In the genomic region with DNA sequence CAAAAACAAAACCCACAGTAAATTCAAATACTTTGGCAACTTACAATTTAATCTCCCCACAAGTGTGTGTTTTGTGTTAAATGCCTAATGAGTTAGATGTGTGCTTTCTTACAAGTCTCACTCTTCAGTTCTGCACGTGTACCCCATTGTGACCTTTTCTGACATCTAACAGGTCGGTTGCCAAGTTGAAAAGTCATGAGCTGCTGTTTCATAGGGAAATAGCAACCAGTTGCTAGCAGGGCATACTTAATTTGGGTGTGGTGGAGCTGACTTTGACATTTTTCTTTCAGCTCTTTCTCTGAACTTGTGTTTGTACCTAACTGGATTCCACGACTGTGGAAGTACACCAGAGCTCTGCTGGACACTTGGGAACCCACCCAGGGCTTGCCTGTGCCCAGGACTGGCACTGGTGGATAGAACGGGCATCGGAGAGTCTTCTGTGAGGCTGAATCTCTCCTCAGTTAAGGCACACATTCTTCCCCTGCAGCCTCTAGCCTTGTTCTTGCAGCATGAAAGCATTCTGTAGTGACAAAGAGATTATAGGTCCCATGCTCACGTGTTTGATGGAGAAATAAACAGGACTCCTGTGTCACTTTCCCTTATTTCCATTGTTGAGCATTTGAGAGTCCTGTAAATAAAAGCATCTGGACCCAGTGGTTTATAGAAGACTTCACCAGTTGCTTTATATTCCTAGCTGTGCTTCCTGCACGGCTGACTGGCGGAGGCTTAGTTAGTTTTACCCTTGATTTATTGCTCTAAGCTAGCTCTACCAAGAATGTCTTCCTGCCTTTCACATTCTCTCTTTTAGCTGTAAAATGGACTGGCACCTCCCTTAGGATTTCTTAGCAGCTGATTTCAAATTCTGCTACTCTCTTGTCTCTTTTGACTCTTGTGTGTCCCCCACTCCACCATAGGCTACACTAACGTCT, we compare ENCODE assay signal across 13 mouse cellular contexts.
DNase-seq lines count a peak whose midpoint lies in the region; ATAC-seq and TF ChIP-seq lines count a peak whose summit lies in the region.
"Had no signal": no experiment of that assay in that cellular context is flagged by ENCODE, and none has a peak within 500 bp of the region (broad histone marks: within the 10 kb centered on the region; RNA-seq: fewer than 3 reads in every experiment).

No protein-coding gene starts in this region.

- H3K9ac ChIP-seq in intestine, postnatal 0 days (ENCODE audit: low read depth, low read length), result no peak overlapping the region
- no peak overlapping the region for H3K9ac ChIP-seq in intestine, embryonic 15.5 days
- H3K9ac ChIP-seq in heart, postnatal 0 days (replicated peaks; ENCODE audit: low read depth, low read length), result no peak overlapping the region
- no peak overlapping the region for H3K9ac ChIP-seq in stomach, postnatal 0 days (ENCODE audit: low read length)
- H3K9ac ChIP-seq: liver, embryonic 15.5 days had no signal

- no peak for TF ChIP-seq EP300 in heart, postnatal 0 days (IDR thresholded peaks at IDR 0.05; ENCODE audit: low read depth)
- TF ChIP-seq EP300 in stomach, postnatal 0 days (optimal IDR thresholded peaks at IDR 0.05), result no peak

- H3K4me1 ChIP-seq in intestine, postnatal 0 days (replicated peaks; ENCODE audit: control insufficient read depth, insufficient read depth, low read length), result peaks cover 14% of the 10 kb centered on the region
- 0 out of 2 replicates have a peak, but pooled peaks cover 8% of the 10 kb centered on the region for H3K4me1 ChIP-seq in intestine, embryonic 15.5 days (replicated peaks)
- H3K4me1 ChIP-seq in spleen, adult 2 months (ENCODE audit: control insufficient read depth, insufficient read depth, insufficient read length), result peaks cover 45% of the 10 kb centered on the region
- H3K4me1 ChIP-seq in heart, postnatal 0 days (ENCODE audit: control insufficient read depth, insufficient read depth), result peaks cover 43% of the 10 kb centered on the region
- peaks cover 15% of the 10 kb centered on the region for H3K4me1 ChIP-seq in stomach, postnatal 0 days (replicated peaks; ENCODE audit: control insufficient read depth, insufficient read depth)

- H3K27me3 ChIP-seq in intestine, postnatal 0 days (replicated peaks; ENCODE audit: control insufficient read depth, insufficient read depth, low read length), result no peaks in the 10 kb centered on the region
- no peaks in the 10 kb centered on the region for H3K27me3 ChIP-seq in intestine, embryonic 15.5 days (replicated peaks)
- H3K27me3 ChIP-seq in spleen, adult 2 months (ENCODE audit: control insufficient read depth, insufficient read depth, low read length), result no peaks in the 10 kb centered on the region
- H3K27me3 ChIP-seq in heart, postnatal 0 days (ENCODE audit: control insufficient read depth, insufficient read depth, low read length), result no peaks in the 10 kb centered on the region
- no peaks in the 10 kb centered on the region for H3K27me3 ChIP-seq in stomach, postnatal 0 days (ENCODE audit: control insufficient read depth, insufficient read depth, low read length)
- H3K27me3 ChIP-seq: liver, embryonic 15.5 days had no signal

- no peak for DNase-seq in spleen, adult 2 months (ENCODE audit: low read depth in 1 of 2, low spot score in 2 of 2)
- DNase-seq in spleen, postnatal 4 days (ENCODE audit: low spot score in 2 of 2), result no peak
- no peak for DNase-seq in heart, postnatal 0 days (ENCODE audit: low spot score)
- DNase-seq in stomach, postnatal 0 days (ENCODE audit: low spot score), result no peak
- no peak for DNase-seq in cerebellum, postnatal 14 days
- DNase-seq in right cerebral cortex, postnatal 4 days, result no peak
- DNase-seq: cerebellum, postnatal 25 days; thymus, postnatal 36 days had no signal

- no peak overlapping the region for H3K4me3 ChIP-seq in intestine, postnatal 0 days (ENCODE audit: low read depth, low read length)
- no peak overlapping the region for H3K4me3 ChIP-seq in intestine, embryonic 15.5 days (replicated peaks)
- no peak overlapping the region for H3K4me3 ChIP-seq in spleen, adult 2 months (ENCODE audit: extremely low read depth, insufficient read depth, insufficient read length)
- H3K4me3 ChIP-seq in heart, postnatal 0 days (ENCODE audit: low read depth, low read length), result no peak overlapping the region
- H3K4me3 ChIP-seq in stomach, postnatal 0 days (ENCODE audit: low read depth, low read length), result no peak overlapping the region
- H3K4me3 ChIP-seq: layer of hippocampus, adult 2 months; liver, embryonic 15.5 days had no signal

- TF ChIP-seq CTCF in intestine, postnatal 0 days (IDR thresholded peaks at IDR 0.05; ENCODE audit: low read depth), result no peak
- TF ChIP-seq CTCF in spleen, adult 2 months (IDR thresholded peaks at IDR 0.05; ENCODE audit: extremely low read depth, insufficient read depth, insufficient read length, insufficient replicate concordance), result no peak
- no peak for TF ChIP-seq CTCF in heart, postnatal 0 days (IDR thresholded peaks at IDR 0.05; ENCODE audit: low read depth)
- no peak for TF ChIP-seq CTCF in stomach, postnatal 0 days (IDR thresholded peaks at IDR 0.05; ENCODE audit: low read depth)

- H3K36me3 ChIP-seq in intestine, postnatal 0 days (ENCODE audit: control insufficient read depth, insufficient read depth), result no peaks in the 10 kb centered on the region
- no peaks in the 10 kb centered on the region for H3K36me3 ChIP-seq in intestine, embryonic 15.5 days
- H3K36me3 ChIP-seq in spleen, adult 2 months (ENCODE audit: control insufficient read depth, insufficient read depth, low read length), result no peaks in the 10 kb centered on the region
- H3K36me3 ChIP-seq in heart, postnatal 0 days (replicated peaks; ENCODE audit: control insufficient read depth, insufficient read depth, low read length), result no peaks in the 10 kb centered on the region
- H3K36me3 ChIP-seq in stomach, postnatal 0 days (ENCODE audit: control insufficient read depth, insufficient read depth, low read length), result no peaks in the 10 kb centered on the region
- H3K36me3 ChIP-seq: liver, embryonic 15.5 days had no signal

- 42% methylated on average over 9 of the region's 9 CpGs for WGBS in intestine, postnatal 0 days
- WGBS in intestine, embryonic 15.5 days, result 47% methylated on average over 9 of the region's 9 CpGs
- WGBS in spleen, adult 2 months, result 59% methylated on average over 9 of the region's 9 CpGs
- 43% methylated on average over 9 of the region's 9 CpGs for WGBS in heart, postnatal 0 days
- WGBS in stomach, postnatal 0 days, result 34% methylated on average over 9 of the region's 9 CpGs

- H3K4me2 ChIP-seq in intestine, postnatal 0 days (replicated peaks; ENCODE audit: low read depth), result peak overlapping the region; percentile 24
- H3K4me2 ChIP-seq in intestine, embryonic 15.5 days (replicated peaks), result no peak overlapping the region
- peak overlapping the region; percentile 1; the same call in 1 of the 2 replicates for H3K4me2 ChIP-seq in heart, postnatal 0 days (ENCODE audit: low read depth, low read length)
- no peak overlapping the region; the same call in none of the 2 replicates for H3K4me2 ChIP-seq in stomach, postnatal 0 days (replicated peaks; ENCODE audit: low read depth)
- H3K4me2 ChIP-seq: liver, embryonic 15.5 days had no signal

- 0 out of 2 replicates have a peak overlapping the region, but pooled peaks have one; percentile 35 for H3K27ac ChIP-seq in intestine, postnatal 0 days (ENCODE audit: low read depth, low read length)
- no peak overlapping the region for H3K27ac ChIP-seq in intestine, embryonic 15.5 days
- H3K27ac ChIP-seq in spleen, adult 2 months (ENCODE audit: insufficient read depth, low read length), result peak overlapping the region; percentile 77
- H3K27ac ChIP-seq in heart, postnatal 0 days (ENCODE audit: low read depth), result peak overlapping the region; percentile 74
- peak overlapping the region; percentile 83 for H3K27ac ChIP-seq in stomach, postnatal 0 days (replicated peaks)
- H3K27ac ChIP-seq: layer of hippocampus, adult 2 months; liver, embryonic 15.5 days had no signal

- TF ChIP-seq POLR2A in spleen, adult 2 months (IDR thresholded peaks at IDR 0.05; ENCODE audit: low read depth, low read length), result no peak

- no peaks in the 10 kb centered on the region for H3K9me3 ChIP-seq in intestine, postnatal 0 days (ENCODE audit: control insufficient read depth)
- no peaks in the 10 kb centered on the region for H3K9me3 ChIP-seq in intestine, embryonic 15.5 days
- no peaks in the 10 kb centered on the region for H3K9me3 ChIP-seq in heart, postnatal 0 days (replicated peaks; ENCODE audit: control insufficient read depth, low read length)
- H3K9me3 ChIP-seq in stomach, postnatal 0 days (ENCODE audit: control insufficient read depth, low read length), result no peaks in the 10 kb centered on the region
- H3K9me3 ChIP-seq: G1E; liver, embryonic 15.5 days had no signal

- no peak for ATAC-seq in intestine, postnatal 0 days
- ATAC-seq in intestine, embryonic 15.5 days, result no peak
- ATAC-seq in heart, postnatal 0 days (ENCODE audit: insufficient read depth, low read depth), result no peak
- ATAC-seq in stomach, postnatal 0 days (ENCODE audit: low FRiP score, low TSS enrichment), result no peak

Comparison
In these comparisons a context has a peak if more than half of its experiments do, and no peak if none do; other contexts are left out.
1. H3K4me2 ChIP-seq: peak in intestine, postnatal 0 days (single experiment) and heart, postnatal 0 days (single experiment); none in intestine, embryonic 15.5 days (single experiment) and stomach, postnatal 0 days (single experiment).